Mouse (Mus musculus): ENCODE measurements around the gene Tmed9. TPM values are rescaled to one million over a fixed set of nuclear protein-coding genes. Genes with fewer than 3 reads are reported as not detected.
"Not testable (repeated sequence)": the region's sequence is repeated elsewhere in the genome, so short reads cannot be mapped to it uniquely, and the experiment has no call there.

The Tmed9 gene
- total and polyA plus RNA-seq, 2 experiments = 45.2 to 62.2 TPM

DNA sequence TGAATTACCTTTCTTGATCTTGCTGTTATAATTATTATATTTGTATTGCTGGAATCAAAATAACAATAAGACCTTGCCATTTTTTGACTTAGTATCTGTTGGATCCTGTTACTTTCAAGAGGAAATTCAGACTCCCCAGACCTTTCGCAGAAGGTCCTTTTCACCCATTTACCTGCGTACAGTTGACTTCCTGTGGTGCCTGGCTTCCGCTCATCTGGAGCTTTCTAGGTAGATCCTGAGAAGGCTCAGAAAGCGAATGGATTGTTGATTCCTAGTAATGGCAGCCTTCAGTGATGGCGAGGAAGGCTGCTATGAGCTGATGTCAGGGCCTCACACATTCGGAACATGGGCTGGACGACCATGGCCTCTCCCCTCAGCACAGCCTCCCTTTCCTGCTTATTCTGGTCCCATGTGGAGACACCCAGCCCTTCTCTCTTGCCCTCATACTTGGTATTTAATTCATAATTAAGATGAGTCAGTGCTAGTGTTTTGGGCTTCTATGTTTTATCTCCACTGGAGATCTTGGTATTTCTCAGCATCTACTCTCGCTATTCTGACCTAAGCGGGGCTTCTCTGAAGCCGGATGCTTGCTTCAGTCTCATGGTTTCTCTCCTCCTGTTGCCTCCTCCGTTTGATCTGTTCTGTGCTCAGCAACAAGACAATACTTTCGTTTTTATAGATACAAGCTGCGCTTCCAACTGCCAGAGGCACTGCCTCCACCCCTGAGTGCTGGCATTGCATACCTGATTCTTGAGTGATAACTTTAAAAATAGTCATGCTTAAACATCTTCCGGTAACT, 62.9 kb downstream of the Tmed9 start:
- H3K36me3 ChIP-seq (ENCODE audit: control insufficient read depth, insufficient read depth, low read length) = peaks cover 17% of the 10 kb centered on the region; the same call in 1 of the 2 replicates
- H3K27ac ChIP-seq (replicated peaks; ENCODE audit: insufficient read depth, low read depth, low read length) = no peak overlapping the region
- no peak overlapping the region for H3K4me3 ChIP-seq (ENCODE audit: insufficient read depth, low read depth, low read length)
- no peak for DNase-seq (ENCODE audit: extremely low read depth, low read depth, low spot score)
- H3K27me3 ChIP-seq (ENCODE audit: control insufficient read depth, insufficient read depth, low read length) = no peaks in the 10 kb centered on the region
- H3K4me1 ChIP-seq (ENCODE audit: control insufficient read depth, insufficient read depth, low read length) = peaks cover 3% of the 10 kb centered on the region; the same call in 1 of the 2 replicates
- no peak for TF ChIP-seq POLR2A (IDR thresholded peaks at IDR 0.05; ENCODE audit: extremely low read depth, insufficient read depth, low read length)
- WGBS = 91% methylated on average over 14 of the region's 14 CpGs
- peaks cover 22% of the 10 kb centered on the region for H3K79me2 ChIP-seq (ENCODE audit: control insufficient read depth, insufficient read depth, low read length)
- no peak overlapping the region for H3K9ac ChIP-seq (ENCODE audit: low read depth, low read length)

DNA sequence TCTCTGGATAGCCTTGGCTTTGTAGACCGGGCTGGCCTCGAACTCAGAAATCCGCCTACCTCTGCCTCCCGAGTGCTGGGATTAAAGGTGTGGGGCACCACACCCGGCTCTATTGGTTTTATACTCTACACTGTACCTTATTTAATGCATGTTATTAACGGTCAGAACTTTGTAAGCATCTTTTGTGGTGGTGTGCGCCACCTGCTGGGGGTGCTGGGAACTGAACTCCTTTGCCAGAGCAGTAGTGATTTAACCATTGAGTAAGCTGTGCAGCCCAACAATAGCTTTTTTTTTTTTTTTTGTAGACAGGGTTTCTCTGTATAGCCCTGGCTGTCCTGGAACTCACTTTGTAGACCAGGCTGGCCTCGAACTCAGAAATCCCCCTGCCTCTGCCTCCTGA, 66.9 kb downstream of the Tmed9 start:
- H3K9ac ChIP-seq (ENCODE audit: low read depth, low read length); H3K27ac ChIP-seq (replicated peaks; ENCODE audit: insufficient read depth, low read depth, low read length); H3K27me3 ChIP-seq (ENCODE audit: control insufficient read depth, insufficient read depth, low read length); H3K4me1 ChIP-seq (ENCODE audit: control insufficient read depth, insufficient read depth, low read length); H3K4me3 ChIP-seq (ENCODE audit: insufficient read depth, low read depth, low read length): not testable (repeated sequence)
- WGBS = 30% methylated on average over 8 of the region's 8 CpGs
- peak; percentile 88 for TF ChIP-seq CTCF (IDR thresholded peaks at IDR 0.05; ENCODE audit: low read depth, low read length)
- peak; percentile 37 for DNase-seq (ENCODE audit: extremely low read depth, low read depth, low spot score)
- H3K79me2 ChIP-seq (ENCODE audit: control insufficient read depth, insufficient read depth, low read length) = peaks cover 19% of the 10 kb centered on the region
- peaks cover 16% of the 10 kb centered on the region; the same call in 1 of the 2 replicates for H3K36me3 ChIP-seq (ENCODE audit: control insufficient read depth, insufficient read depth, low read length)

DNA sequence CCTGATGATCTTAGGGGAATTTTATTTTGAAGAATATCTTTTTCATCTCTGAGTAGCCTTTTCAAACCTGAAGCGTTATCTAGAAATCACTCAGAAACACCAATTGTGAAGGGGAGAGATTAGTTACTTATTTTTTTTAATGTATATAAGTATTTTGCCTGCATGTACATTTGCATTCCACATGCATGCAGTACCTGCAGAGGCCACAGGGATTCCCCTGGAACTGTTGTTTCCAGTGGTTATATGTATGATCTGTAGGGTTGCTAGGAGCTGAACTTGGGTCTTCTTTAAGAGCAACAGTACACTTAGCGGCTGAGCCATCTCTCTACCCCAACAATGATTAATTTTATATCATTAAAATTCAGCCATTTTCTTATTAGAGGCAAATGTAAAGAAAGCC, 71.0 kb downstream of the Tmed9 start:
- Histone ChIP-seq H3K27me3 (ENCODE audit: control insufficient read depth, insufficient read depth, low read length) (no peaks in the 10 kb centered on the region), H3K27ac (replicated peaks; ENCODE audit: insufficient read depth, low read depth, low read length) (no peak overlapping the region), H3K79me2 (ENCODE audit: control insufficient read depth, insufficient read depth, low read length) (peaks cover 11% of the 10 kb centered on the region), H3K9ac (ENCODE audit: low read depth, low read length) (no peak overlapping the region), H3K36me3 (ENCODE audit: control insufficient read depth, insufficient read depth, low read length) (peaks cover 43% of the 10 kb centered on the region), H3K4me1 (ENCODE audit: control insufficient read depth, insufficient read depth, low read length) (no peaks in the 10 kb centered on the region), H3K4me3 (ENCODE audit: insufficient read depth, low read depth, low read length) (no peak overlapping the region)
- no peak for DNase-seq (ENCODE audit: extremely low read depth, low read depth, low spot score)
- 97% methylated on average over 2 of the region's 2 CpGs for WGBS
- TF ChIP-seq CTCF (IDR thresholded peaks at IDR 0.05; ENCODE audit: low read depth, low read length) = no peak
- TF ChIP-seq POLR2A (IDR thresholded peaks at IDR 0.05; ENCODE audit: extremely low read depth, insufficient read depth, low read length) = no peak

Other genes with a start within 250 kb of the Tmed9 start
- 0.13 TPM in 1 of 2 replicates, not detected in the other for gene Mxd3, start 243.9 kb upstream of the Tmed9 start, total RNA-seq (2014; rRNA removed)
- gene Mxd3, start 243.9 kb upstream of the Tmed9 start, polyA plus RNA-seq (2012; rRNA removed) = 0.21 and 0.27 TPM in 2 replicates
- gene Lman2, start 210.9 kb upstream of the Tmed9 start, total RNA-seq (2014; rRNA removed) = 112 and 127 TPM in 2 replicates
- gene Lman2, start 210.9 kb upstream of the Tmed9 start, polyA plus RNA-seq (2012; rRNA removed) = 136 and 143 TPM in 2 replicates
- 0.28 and 0.34 TPM in 2 replicates for gene Rgs14, start 204.0 kb upstream of the Tmed9 start, total RNA-seq (2014; rRNA removed)
- 0.45 and 0.70 TPM in 2 replicates for gene Rgs14, start 204.0 kb upstream of the Tmed9 start, polyA plus RNA-seq (2012; rRNA removed)
- gene Slc34a1, start 175.5 kb upstream of the Tmed9 start, total RNA-seq (2014; rRNA removed) = 0.13 TPM in 1 of 2 replicates, not detected in the other
- 0.04 and 0.11 TPM in 2 replicates for gene Slc34a1, start 175.5 kb upstream of the Tmed9 start, polyA plus RNA-seq (2012; rRNA removed)
- not detected in 2 replicates for gene Pfn3, start 158.5 kb upstream of the Tmed9 start, total RNA-seq (2014; rRNA removed)
- gene Pfn3, start 158.5 kb upstream of the Tmed9 start, polyA plus RNA-seq (2012; rRNA removed) = not detected in 2 replicates
- gene F12, start 146.9 kb upstream of the Tmed9 start, total RNA-seq (2014; rRNA removed) = 391 and 453 TPM in 2 replicates
- 621 and 798 TPM in 2 replicates for gene F12, start 146.9 kb upstream of the Tmed9 start, polyA plus RNA-seq (2012; rRNA removed)
- gene Grk6, start 128.7 kb upstream of the Tmed9 start, total RNA-seq (2014; rRNA removed) = 8.8 and 13.6 TPM in 2 replicates
- 12.4 and 14.3 TPM in 2 replicates for gene Grk6, start 128.7 kb upstream of the Tmed9 start, polyA plus RNA-seq (2012; rRNA removed)
- not detected in 2 replicates for gene Prr7, start 109.5 kb upstream of the Tmed9 start, total RNA-seq (2014; rRNA removed)
- gene Prr7, start 109.5 kb upstream of the Tmed9 start, polyA plus RNA-seq (2012; rRNA removed) = 0.31 and 0.44 TPM in 2 replicates
- 0.65 and 0.81 TPM in 2 replicates for gene Dbn1, start 85.6 kb upstream of the Tmed9 start, total RNA-seq (2014; rRNA removed)
- gene Dbn1, start 85.6 kb upstream of the Tmed9 start, polyA plus RNA-seq (2012; rRNA removed) = 2.1 and 2.3 TPM in 2 replicates
- 3.6 and 6.4 TPM in 2 replicates for gene Pdlim7, start 60.1 kb upstream of the Tmed9 start, total RNA-seq (2014; rRNA removed)
- 6.7 and 10.2 TPM in 2 replicates for gene Pdlim7, start 60.1 kb upstream of the Tmed9 start, polyA plus RNA-seq (2012; rRNA removed)
- 0.46 and 0.94 TPM in 2 replicates for gene Dok3, start 44.4 kb upstream of the Tmed9 start, total RNA-seq (2014; rRNA removed)
- 2.5 and 5.2 TPM in 2 replicates for gene Dok3, start 44.4 kb upstream of the Tmed9 start, polyA plus RNA-seq (2012; rRNA removed)
- gene Ddx41, start 37.1 kb upstream of the Tmed9 start, total RNA-seq (2014; rRNA removed) = 30.1 and 35.4 TPM in 2 replicates
- 38.8 and 39.9 TPM in 2 replicates for gene Ddx41, start 37.1 kb upstream of the Tmed9 start, polyA plus RNA-seq (2012; rRNA removed)
- 11.1 and 11.7 TPM in 2 replicates for gene Fam193b, start 2.6 kb upstream of the Tmed9 start, total RNA-seq (2014; rRNA removed)
- 39.9 and 67.8 TPM in 2 replicates for gene Fam193b, start 2.6 kb upstream of the Tmed9 start, polyA plus RNA-seq (2012; rRNA removed)
- 7.9 and 9.2 TPM in 2 replicates for gene B4galt7, start 26.2 kb downstream of the Tmed9 start, total RNA-seq (2014; rRNA removed)
- 12.3 and 14.8 TPM in 2 replicates for gene B4galt7, start 26.2 kb downstream of the Tmed9 start, polyA plus RNA-seq (2012; rRNA removed)
- gene Caml, start 49.3 kb downstream of the Tmed9 start, total RNA-seq (2014; rRNA removed) = 27.1 and 33.4 TPM in 2 replicates
- 13.4 and 14.6 TPM in 2 replicates for gene Caml, start 49.3 kb downstream of the Tmed9 start, polyA plus RNA-seq (2012; rRNA removed)
- gene Ddx46, start 61.3 kb downstream of the Tmed9 start, total RNA-seq (2014; rRNA removed) = 14.6 and 18.6 TPM in 2 replicates
- gene Ddx46, start 61.3 kb downstream of the Tmed9 start, polyA plus RNA-seq (2012; rRNA removed) = 5.5 and 6.8 TPM in 2 replicates
- 17.1 and 23.0 TPM in 2 replicates for gene B230219D22Rik, start 119.4 kb downstream of the Tmed9 start, total RNA-seq (2014; rRNA removed)
- 12.3 and 12.9 TPM in 2 replicates for gene B230219D22Rik, start 119.4 kb downstream of the Tmed9 start, polyA plus RNA-seq (2012; rRNA removed)
- gene Txndc15, start 140.9 kb downstream of the Tmed9 start, total RNA-seq (2014; rRNA removed) = 99.1 and 101 TPM in 2 replicates
- gene Txndc15, start 140.9 kb downstream of the Tmed9 start, polyA plus RNA-seq (2012; rRNA removed) = 74.1 and 77.6 TPM in 2 replicates
- gene Pcbd2, start 153.6 kb downstream of the Tmed9 start, total RNA-seq (2014; rRNA removed) = 36.0 and 40.7 TPM in 2 replicates
- gene Pcbd2, start 153.6 kb downstream of the Tmed9 start, polyA plus RNA-seq (2012; rRNA removed) = 32.7 and 44.9 TPM in 2 replicates
- gene Catsper3, start 210.8 kb downstream of the Tmed9 start, total RNA-seq (2014; rRNA removed) = not detected in 2 replicates
- gene Catsper3, start 210.8 kb downstream of the Tmed9 start, polyA plus RNA-seq (2012; rRNA removed) = 0.26 TPM in 1 of 2 replicates, not detected in the other

All from liver, adult 2 months (tissue).